Comparison of ENCODE assay signal across 27 mouse cellular contexts in the genomic region with DNA sequence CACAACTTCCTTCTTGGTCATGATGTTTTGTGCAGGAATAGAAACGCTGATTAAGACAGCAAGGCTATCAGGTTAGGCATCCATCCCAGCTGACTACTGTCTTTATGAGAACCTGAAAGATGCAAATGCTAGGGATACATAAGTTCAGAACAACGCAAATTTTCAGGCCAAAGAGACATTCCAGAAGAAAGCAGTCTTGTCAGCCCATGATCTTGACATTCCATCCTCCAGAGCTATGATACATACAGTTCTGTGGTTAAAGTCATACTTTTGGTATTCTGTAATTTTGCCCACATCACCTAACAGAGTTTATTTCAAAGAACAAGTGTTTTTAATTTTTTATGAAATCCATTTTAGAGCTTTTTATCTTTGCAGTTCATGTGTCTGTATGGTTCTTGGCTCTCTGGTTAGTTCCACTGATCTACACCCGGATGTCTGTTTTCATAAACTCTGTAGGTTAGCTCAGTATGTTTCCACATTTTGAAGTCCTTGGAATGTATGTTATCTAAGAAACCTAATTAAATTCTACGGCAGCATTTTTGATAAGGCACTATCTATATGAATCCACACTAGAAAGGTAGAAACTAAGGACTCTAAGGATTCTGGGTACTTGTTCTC.
DNase-seq lines count a peak whose midpoint lies in the region; ATAC-seq and TF ChIP-seq lines count a peak whose summit lies in the region.
"Had no signal": no experiment of that assay in that cellular context is flagged by ENCODE, and none has a peak within 500 bp of the region (broad histone marks: within the 10 kb centered on the region; RNA-seq: fewer than 3 reads in every experiment).

No protein-coding gene starts in this region.

- H3K9me3 ChIP-seq in forebrain, postnatal 0 days (ENCODE audit: low read length), result no peaks in the 10 kb centered on the region
- no peaks in the 10 kb centered on the region for H3K9me3 ChIP-seq in forebrain, embryonic 12.5 days
- H3K9me3 ChIP-seq: embryonic facial prominence, embryonic 12.5 days; embryonic facial prominence, embryonic 15.5 days; G1E; hindbrain, embryonic 12.5 days; hindbrain, embryonic 15.5 days had no signal

- H3K4me2 ChIP-seq in forebrain, postnatal 0 days (ENCODE audit: low read depth), result no peak overlapping the region
- no peak overlapping the region for H3K4me2 ChIP-seq in forebrain, embryonic 12.5 days
- H3K4me2 ChIP-seq: embryonic facial prominence, embryonic 12.5 days; embryonic facial prominence, embryonic 15.5 days; heart, embryonic 11.5 days; hindbrain, embryonic 12.5 days; hindbrain, embryonic 15.5 days had no signal

- no peaks in the 10 kb centered on the region for H3K4me1 ChIP-seq in forebrain, postnatal 0 days (ENCODE audit: insufficient read depth)
- H3K4me1 ChIP-seq in forebrain, embryonic 12.5 days, result no peaks in the 10 kb centered on the region
- H3K4me1 ChIP-seq: embryonic facial prominence, embryonic 12.5 days; embryonic facial prominence, embryonic 15.5 days; hindbrain, embryonic 12.5 days; hindbrain, embryonic 15.5 days had no signal

- 80% methylated on average over 4 of the region's 4 CpGs for WGBS in forebrain, postnatal 0 days
- 89% methylated on average over 4 of the region's 4 CpGs for WGBS in forebrain, embryonic 12.5 days

- no peaks in the 10 kb centered on the region for H3K27me3 ChIP-seq in forebrain, postnatal 0 days (ENCODE audit: insufficient read depth, low read length)
- no peaks in the 10 kb centered on the region for H3K27me3 ChIP-seq in forebrain, embryonic 12.5 days
- H3K27me3 ChIP-seq: CH12.LX; embryonic facial prominence, embryonic 12.5 days; embryonic facial prominence, embryonic 15.5 days; hindbrain, embryonic 12.5 days; hindbrain, embryonic 15.5 days had no signal

- no peak overlapping the region for H3K4me3 ChIP-seq in forebrain, postnatal 0 days (ENCODE audit: low read depth, low read length)
- H3K4me3 ChIP-seq in forebrain, embryonic 12.5 days (replicated peaks), result no peak overlapping the region
- H3K4me3 ChIP-seq: embryonic facial prominence, embryonic 12.5 days; embryonic facial prominence, embryonic 15.5 days; erythroblast, embryonic 14.5 days; gastrocnemius, adult 2 months; hindbrain, embryonic 12.5 days; hindbrain, embryonic 15.5 days had no signal

- no peak overlapping the region for H3K27ac ChIP-seq in forebrain, postnatal 0 days (ENCODE audit: low read depth, low read length)
- no peak overlapping the region for H3K27ac ChIP-seq in forebrain, embryonic 12.5 days
- H3K27ac ChIP-seq: embryonic facial prominence, embryonic 12.5 days; embryonic facial prominence, embryonic 15.5 days; gastrocnemius, adult 2 months; hindbrain, embryonic 12.5 days; hindbrain, embryonic 15.5 days had no signal

- no peak for TF ChIP-seq CTCF in forebrain, postnatal 0 days (IDR thresholded peaks at IDR 0.05; ENCODE audit: low read depth)

- no peaks in the 10 kb centered on the region for H3K36me3 ChIP-seq in forebrain, postnatal 0 days (ENCODE audit: insufficient read depth)
- H3K36me3 ChIP-seq in forebrain, embryonic 12.5 days (replicated peaks), result no peaks in the 10 kb centered on the region
- H3K36me3 ChIP-seq: embryonic facial prominence, embryonic 12.5 days; embryonic facial prominence, embryonic 15.5 days; G1E; hindbrain, embryonic 12.5 days; hindbrain, embryonic 15.5 days had no signal

- no peak overlapping the region for H3K9ac ChIP-seq in forebrain, postnatal 0 days
- no peak overlapping the region for H3K9ac ChIP-seq in forebrain, embryonic 12.5 days
- H3K9ac ChIP-seq: embryonic facial prominence, embryonic 12.5 days; embryonic facial prominence, embryonic 15.5 days; hindbrain, embryonic 12.5 days; hindbrain, embryonic 15.5 days had no signal

- peak; percentile 59 for ATAC-seq in forebrain, postnatal 0 days
- no peak for ATAC-seq in forebrain, embryonic 12.5 days (ENCODE audit: low FRiP score)
- ATAC-seq: activated CD4-positive, CD25-positive, alpha-beta regulatory T cell, adult 4 months; intestine, postnatal 0 days had no signal

- no peak for DNase-seq in forebrain, postnatal 0 days
- DNase-seq in 3134 (ENCODE audit: extremely low read depth, insufficient read length, low spot score) (peak; percentile 4), 3T3-L1 (ENCODE audit: low read depth, low spot score) (peak; percentile 93)
- DNase-seq in embryo, embryonic 11 days, result no peak
- no peak for DNase-seq in spleen, postnatal 14 days (ENCODE audit: low spot score in 2 of 2)
- DNase-seq: adrenal gland, adult 8-10 months; adrenal gland, postnatal 25 days; B cell, adult 2 months; cerebellum, adult 11-12 months; cerebellum, adult 8-10 months; cerebellum, postnatal 10 days; cerebellum, postnatal 36 days; gastrocnemius, adult 2 months; gastrocnemius, postnatal 14 days; heart, adult 11 months; kidney, adult 2 months had no signal

Comparison
In these comparisons a context has a peak if more than half of its experiments do, and no peak if none do; other contexts are left out.
1. DNase-seq: peak in 3134 (single experiment) and 3T3-L1 (single experiment); none in forebrain, postnatal 0 days (single experiment), embryo, embryonic 11 days (single experiment) and spleen, postnatal 14 days (0 of 2).